Mouse (Mus musculus) C2C12 (cell line): ENCODE measurements around the gene Tgfb2.

Experiments used
- CEBPB ChIP-seq: IDR thresholded peaks from one replicate; pipeline ENCODE4 v1.6.1; 2011; ENCODE audit warnings: low read depth, mild to moderate bottlenecking, control low read depth, moderate library complexity
- CTCF ChIP-seq: IDR thresholded peaks from one replicate; pipeline ENCODE4 v1.5.1; 2011; ENCODE audit not compliant: control insufficient read depth, insufficient read depth, insufficient read length

DNA sequence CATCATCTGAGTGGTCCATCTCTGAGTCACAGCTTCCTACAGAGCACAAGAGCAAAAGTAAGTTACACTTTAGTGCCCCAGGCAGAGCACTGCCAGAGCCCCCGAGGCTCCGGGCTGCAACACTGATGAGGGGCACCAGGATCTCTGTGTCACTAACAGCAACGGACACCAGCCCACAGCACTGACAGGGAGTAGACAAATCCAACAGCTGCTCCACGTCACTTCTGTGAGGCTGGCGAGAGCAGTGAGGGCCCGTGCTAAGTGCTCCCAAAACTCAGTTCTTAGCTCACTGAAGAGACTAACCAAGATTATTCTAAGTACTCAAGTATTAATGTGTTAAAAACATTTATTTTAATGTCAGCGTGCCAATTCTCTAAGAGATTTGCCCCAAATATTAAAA, 34.0 kb upstream of the Tgfb2 start:
- TF ChIP-seq CTCF (no peak), CEBPB (no peak)
